Mouse (Mus musculus) neural tube, embryonic 11.5 days (tissue): ENCODE data around the gene Sycp1. TPM values are rescaled to one million over a fixed set of nuclear protein-coding genes. Genes with fewer than 3 reads are reported as not detected.

Experiments
- ATAC-seq: fragments of 200-750 bp; cut with Nextera tagmentation; 2 replicates; pipeline ENCODE4 v1.8.0; 2017; ENCODE audit warnings: moderate number of reproducible peaks, mild to moderate bottlenecking, moderate TSS enrichment, moderate library complexity; ENCODE audit not compliant: insufficient read depth, low FRiP score, low TSS enrichment
- DNase-seq: peaks from one replicate; pipeline ENCODE4 v3.0.0-alpha.2; 2015; ENCODE audit warnings: low spot score
- H3K27ac ChIP-seq: fragments of 300-500 bp; sonication (generic); 2 replicates; pipeline ENCODE4 v1.5.1; 2014; ENCODE audit warnings: low read depth, mild to moderate bottlenecking, low read length
- H3K27me3 ChIP-seq: fragments of 300-500 bp; sonication (generic); 2 replicates; pipeline ENCODE4 v1.6.1; 2014; ENCODE audit warnings: mild to moderate bottlenecking, low read length, mixed read lengths; ENCODE audit not compliant: control insufficient read depth, insufficient read depth
- H3K36me3 ChIP-seq: fragments of 300-500 bp; sonication (generic); 2 replicates; pipeline ENCODE4 v1.6.1; 2014; ENCODE audit warnings: mild to moderate bottlenecking, low read length, moderate library complexity, mixed read lengths; ENCODE audit not compliant: control insufficient read depth, insufficient read depth
- H3K4me1 ChIP-seq: fragments of 300-500 bp; sonication (generic); 2 replicates; pipeline ENCODE4 v1.6.1; 2014; ENCODE audit warnings: low read length, mixed read lengths; ENCODE audit not compliant: control insufficient read depth, insufficient read depth
- H3K4me2 ChIP-seq: fragments of 300-500 bp; sonication (generic); 2 replicates; pipeline ENCODE4 v1.6.1; 2014; ENCODE audit warnings: low read depth, mild to moderate bottlenecking, moderate library complexity
- H3K4me3 ChIP-seq: fragments of 300-500 bp; sonication (generic); 2 replicates; pipeline ENCODE4 v1.5.1; 2014; ENCODE audit warnings: low read depth, low read length
- H3K9ac ChIP-seq: fragments of 300-500 bp; sonication (generic); 2 replicates; pipeline ENCODE4 v1.6.1; 2014; ENCODE audit warnings: mild to moderate bottlenecking, low read length
- H3K9me3 ChIP-seq: fragments of 300-500 bp; sonication (generic); 2 replicates; pipeline ENCODE4 v1.6.1; 2016; ENCODE audit warnings: low read length; ENCODE audit not compliant: control insufficient read depth
- WGBS: fragments of 180-500 bp; shearing (Covaris S2); extraction: QIAGEN DNeasy Blood & Tissue Kit; methylation state at CpG from one replicate; pipeline ENCODE4 v1.1.7; 2014; 5-methylcytosine and 5-hydroxymethylcytosine counted together
- polyA plus RNA-seq: library from polyadenylated mRNA; unstranded; fragments of >200 nt; fragmentation: Nextera tagmentation; extraction: Ambion mirVana; gene quantifications from 2 replicates; pipeline ENCODE4 v1.2.1, GENCODE M21; 2014

The Sycp1 gene
- polyA plus RNA-seq, 1 experiment from 2014 or later: not detected

DNA sequence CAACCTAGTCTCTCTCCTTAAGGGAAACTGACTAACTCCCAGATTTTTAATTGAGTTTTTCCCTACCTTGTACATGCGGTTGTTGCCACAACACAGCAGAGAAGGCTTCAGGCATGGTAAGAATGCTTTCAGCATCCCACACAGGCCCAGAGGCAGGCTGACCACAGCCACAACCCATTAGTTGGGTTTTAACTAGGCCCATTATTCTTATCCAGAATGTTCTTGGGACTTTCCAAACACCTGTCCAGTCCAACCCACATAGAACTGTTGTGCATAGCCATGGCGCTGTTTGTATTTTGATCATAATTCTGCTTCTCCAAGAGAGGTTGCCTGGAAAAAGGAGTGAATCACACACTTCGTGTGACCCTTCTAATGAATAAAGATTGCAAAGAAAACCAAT is 19.2 kb upstream of the Sycp1 start:
- Histone ChIP-seq H3K36me3 (no peaks in the 10 kb centered on the region), H3K4me3 (no peak overlapping the region), H3K9ac (no peak overlapping the region), H3K9me3 (no peaks in the 10 kb centered on the region), H3K27me3 (no peaks in the 10 kb centered on the region), H3K4me1 (no peaks in the 10 kb centered on the region), H3K27ac (no peak overlapping the region), H3K4me2 (no peak overlapping the region)
- DNase-seq: no peak
- no peak for ATAC-seq
- 88% methylated on average over 3 of the region's 3 CpGs for WGBS

DNA sequence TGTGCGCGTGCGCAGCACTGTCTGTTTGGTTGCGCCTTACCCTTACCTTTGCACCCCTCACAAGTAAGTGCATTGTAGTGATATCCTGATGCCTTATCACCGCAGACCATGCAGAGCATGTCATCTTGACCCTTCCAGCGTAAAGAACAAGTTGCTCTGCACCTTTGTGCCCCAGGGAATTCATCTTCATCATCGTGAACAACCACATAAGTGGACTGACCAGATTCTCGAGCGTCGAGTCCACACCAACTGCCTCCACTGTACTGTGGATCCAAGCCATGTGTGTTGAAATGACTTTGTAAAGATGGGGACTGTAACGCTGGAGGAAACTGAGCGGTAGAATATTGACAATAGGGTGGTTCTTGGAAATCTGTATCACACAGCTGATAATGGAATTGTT is 18.6 kb upstream of the Sycp1 start:
- no peak for ATAC-seq
- Histone ChIP-seq H3K27ac (no peak overlapping the region), H3K4me3 (no peak overlapping the region), H3K9me3 (no peaks in the 10 kb centered on the region), H3K4me2 (no peak overlapping the region), H3K36me3 (no peaks in the 10 kb centered on the region), H3K27me3 (no peaks in the 10 kb centered on the region), H3K4me1 (no peaks in the 10 kb centered on the region), H3K9ac (no peak overlapping the region)
- WGBS: 91% methylated on average over 12 of the region's 12 CpGs
- no peak for DNase-seq

DNA sequence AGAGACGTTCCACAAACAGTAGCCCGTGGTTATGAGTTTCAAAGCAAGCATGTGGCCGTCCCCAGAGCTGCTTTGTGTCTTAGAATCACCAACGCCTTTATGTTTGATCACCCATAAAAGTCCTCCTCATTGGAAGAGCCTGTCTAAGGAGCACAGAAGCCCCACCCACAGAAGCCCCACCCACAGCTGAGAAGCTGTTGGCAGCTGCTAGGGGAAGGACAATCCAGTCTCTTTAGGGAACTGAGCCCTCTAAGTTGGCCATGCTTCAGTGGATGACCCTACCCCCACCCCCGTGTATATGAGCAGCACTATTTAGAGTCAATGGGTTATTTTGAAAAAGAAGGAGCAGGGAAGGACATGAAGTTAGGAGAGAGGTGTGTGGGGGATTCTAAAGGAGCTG is 11.0 kb upstream of the Sycp1 start:
- no peak overlapping the region for H3K9ac ChIP-seq
- DNase-seq (no peak), ATAC-seq (no peak)
- no peaks in the 10 kb centered on the region for H3K9me3 ChIP-seq
- 58% methylated on average over 5 of the region's 5 CpGs for WGBS
- no peaks in the 10 kb centered on the region for H3K27me3 ChIP-seq
- H3K4me2 ChIP-seq: no peak overlapping the region
- no peaks in the 10 kb centered on the region for H3K4me1 ChIP-seq
- no peaks in the 10 kb centered on the region for H3K36me3 ChIP-seq
- H3K27ac ChIP-seq: no peak overlapping the region
- no peak overlapping the region for H3K4me3 ChIP-seq

DNA sequence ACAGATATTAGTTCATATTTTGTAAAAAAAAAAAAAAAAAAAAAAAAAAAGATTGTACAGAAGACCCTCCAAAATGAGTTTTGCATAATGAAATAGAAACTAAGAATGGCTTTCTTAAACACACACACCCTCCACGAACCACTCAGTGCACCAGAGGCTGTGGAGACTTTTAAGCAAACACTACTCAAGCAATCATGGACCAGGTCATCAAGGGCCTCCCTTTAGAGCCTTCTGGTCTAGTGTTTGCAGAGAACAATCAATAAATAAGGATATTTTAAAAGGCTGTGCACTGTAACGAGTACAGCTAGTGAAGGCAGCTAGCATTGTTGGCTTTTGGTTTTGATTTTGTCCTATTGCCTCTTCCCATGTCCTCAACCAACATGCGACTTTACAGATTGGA is 10.4 kb upstream of the Sycp1 start:
- Histone ChIP-seq H3K4me3 (no peak overlapping the region), H3K27me3 (no peaks in the 10 kb centered on the region), H3K9ac (no peak overlapping the region), H3K4me2 (no peak overlapping the region), H3K9me3 (no peaks in the 10 kb centered on the region), H3K27ac (no peak overlapping the region), H3K36me3 (no peaks in the 10 kb centered on the region), H3K4me1 (no peaks in the 10 kb centered on the region)
- DNase-seq (no peak), ATAC-seq (no peak)
- 83% methylated on average over 3 of the region's 3 CpGs for WGBS

DNA sequence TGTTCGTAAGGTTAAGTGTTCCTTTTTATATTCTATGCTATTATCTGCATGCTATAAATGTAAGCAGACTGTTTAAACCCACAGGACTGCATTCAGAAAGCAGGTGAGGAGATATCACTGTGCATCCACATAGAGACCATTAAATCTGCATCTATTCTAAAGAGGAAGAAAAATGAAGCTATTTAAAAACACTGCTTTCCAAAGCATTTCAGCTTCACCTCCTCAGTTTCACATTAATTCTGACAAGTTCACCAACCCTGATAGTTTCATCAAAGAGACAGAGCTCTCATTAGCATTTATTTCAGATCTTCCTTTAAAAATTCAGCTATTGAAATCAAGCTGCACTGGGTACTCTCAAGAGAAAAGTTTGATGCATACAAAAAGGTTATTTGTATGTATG is 2.2 kb upstream of the Sycp1 start:
- H3K4me3 ChIP-seq: no peak overlapping the region
- 97% methylated on average over 1 of the region's 1 CpGs for WGBS
- no peaks in the 10 kb centered on the region for H3K36me3 ChIP-seq
- H3K27me3 ChIP-seq: no peaks in the 10 kb centered on the region
- peaks cover 4% of the 10 kb centered on the region; the same call in 1 of the 2 replicates for H3K9me3 ChIP-seq
- no peak overlapping the region for H3K9ac ChIP-seq
- no peak for DNase-seq
- H3K4me1 ChIP-seq: no peaks in the 10 kb centered on the region
- ATAC-seq: no peak
- H3K4me2 ChIP-seq: no peak overlapping the region
- H3K27ac ChIP-seq: no peak overlapping the region

DNA sequence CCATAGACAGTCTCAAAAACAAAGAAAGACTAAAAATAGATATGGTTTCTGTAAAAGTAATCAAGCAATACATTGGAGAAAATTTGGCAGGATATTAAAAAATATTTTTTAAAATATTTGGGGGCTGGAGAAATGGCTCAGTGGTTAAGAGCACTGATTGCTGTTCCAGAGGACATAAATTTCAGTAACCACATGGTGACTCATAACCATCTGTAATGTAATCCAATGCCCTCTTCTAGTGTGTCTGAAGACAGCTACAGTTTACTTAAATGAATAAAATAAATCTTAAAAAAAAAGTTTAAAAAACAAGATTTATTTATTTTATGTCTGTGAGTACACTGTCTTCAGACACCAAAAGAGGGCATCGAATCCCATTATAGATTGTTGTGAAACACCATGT is 36.8 kb downstream of the Sycp1 start:
- no peaks in the 10 kb centered on the region for H3K27me3 ChIP-seq
- no peak for DNase-seq
- H3K9ac ChIP-seq: no peak overlapping the region
- 95% methylated on average over 1 of the region's 1 CpGs for WGBS
- no peaks in the 10 kb centered on the region for H3K4me1 ChIP-seq
- no peaks in the 10 kb centered on the region for H3K9me3 ChIP-seq
- H3K27ac ChIP-seq: no peak overlapping the region
- H3K4me3 ChIP-seq: no peak overlapping the region
- H3K36me3 ChIP-seq: no peaks in the 10 kb centered on the region
- H3K4me2 ChIP-seq: no peak overlapping the region
- ATAC-seq: no peak

DNA sequence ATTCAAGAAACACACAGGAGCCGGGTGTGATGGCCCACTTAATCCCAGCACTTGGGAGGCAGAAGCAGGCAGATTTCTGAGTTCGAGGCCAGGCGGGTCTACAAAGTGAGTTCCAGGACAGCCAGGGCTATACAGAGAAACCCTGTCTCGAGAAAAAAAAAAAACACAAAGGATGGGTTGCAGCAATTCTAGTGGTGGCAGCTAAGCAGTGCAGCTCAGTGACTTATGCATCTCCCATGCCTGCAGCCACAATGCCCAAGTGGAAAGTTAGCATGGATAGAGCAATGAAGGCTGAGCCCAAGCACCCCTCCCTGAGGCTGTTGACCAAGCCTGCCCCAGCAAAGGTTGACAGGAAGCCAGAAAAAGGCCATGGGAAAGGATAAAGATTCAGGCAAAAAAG is 55.4 kb downstream of the Sycp1 start:
- H3K4me2 ChIP-seq: no peak overlapping the region
- DNase-seq (no peak), ATAC-seq (no peak)
- H3K36me3 ChIP-seq: no peaks in the 10 kb centered on the region
- H3K27ac ChIP-seq: no peak overlapping the region
- no peak overlapping the region for H3K9ac ChIP-seq
- WGBS: 85% methylated on average over 4 of the region's 4 CpGs
- H3K4me3 ChIP-seq: no peak overlapping the region
- no peaks in the 10 kb centered on the region for H3K9me3 ChIP-seq
- no peaks in the 10 kb centered on the region for H3K27me3 ChIP-seq
- H3K4me1 ChIP-seq: no peaks in the 10 kb centered on the region

DNA sequence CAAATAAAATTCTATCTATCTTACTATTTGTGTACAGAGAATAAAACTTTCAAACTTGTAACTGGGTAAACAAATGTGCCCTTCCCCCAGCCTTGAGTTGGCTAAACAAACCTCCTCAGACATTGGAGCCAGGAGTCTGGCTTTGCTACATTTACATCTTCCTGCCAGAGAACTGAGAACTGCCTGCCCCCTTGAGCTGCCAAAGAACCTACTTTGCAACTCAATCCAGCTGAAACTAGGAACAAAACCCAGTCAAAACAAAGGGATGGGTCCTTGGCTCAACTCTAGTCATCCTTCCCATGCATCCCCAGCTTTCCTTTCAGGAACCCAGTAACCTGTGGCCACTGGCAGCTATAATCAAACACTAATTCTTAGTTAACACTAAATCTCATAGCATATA is 87.2 kb downstream of the Sycp1 start:
- no peaks in the 10 kb centered on the region for H3K9me3 ChIP-seq
- ATAC-seq: no peak
- H3K27ac ChIP-seq: no peak overlapping the region
- H3K36me3 ChIP-seq: no peaks in the 10 kb centered on the region
- DNase-seq: no peak
- H3K9ac ChIP-seq: no peak overlapping the region
- H3K4me1 ChIP-seq: no peaks in the 10 kb centered on the region
- no peak overlapping the region for H3K4me2 ChIP-seq
- H3K4me3 ChIP-seq: no peak overlapping the region
- H3K27me3 ChIP-seq: no peaks in the 10 kb centered on the region

DNA sequence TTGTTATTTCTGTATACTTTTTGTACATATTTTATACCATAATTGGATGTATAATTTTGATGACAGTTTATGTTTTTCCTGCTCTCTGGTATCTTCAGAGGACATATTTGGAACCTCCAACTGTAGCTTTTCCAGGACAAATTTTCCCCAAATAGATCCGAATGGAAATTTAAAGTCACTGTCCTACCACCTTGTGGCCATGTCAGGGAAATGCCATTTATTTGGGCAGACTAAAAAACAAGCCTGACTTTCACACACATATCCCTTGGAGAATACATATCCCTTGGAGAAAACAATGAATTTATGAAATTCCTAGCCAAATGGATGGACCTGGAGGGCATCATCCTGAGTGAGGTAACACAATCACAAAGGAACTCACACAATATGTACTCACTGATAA is 93.5 kb downstream of the Sycp1 start:
- Histone ChIP-seq H3K27me3 (no peaks in the 10 kb centered on the region), H3K27ac (no peak overlapping the region), H3K4me2 (no peak overlapping the region), H3K4me1 (no peaks in the 10 kb centered on the region), H3K4me3 (no peak overlapping the region), H3K36me3 (no peaks in the 10 kb centered on the region), H3K9me3 (no peaks in the 10 kb centered on the region), H3K9ac (no peak overlapping the region)
- 45% methylated on average over 1 of the region's 1 CpGs for WGBS
- DNase-seq: no peak
- no peak for ATAC-seq
